Mouse (Mus musculus) ES-E14 (cell line): ENCODE measurements around the gene Ly6g. TPM values are rescaled to one million over a fixed set of nuclear protein-coding genes. Genes with fewer than 3 reads are reported as not detected.
A peak's percentile ranks its signal among the peaks of the same experiment; 100 is the strongest.
"Not testable (repeated sequence)": the region's sequence is repeated elsewhere in the genome, so short reads cannot be mapped to it uniquely, and the experiment has no call there.

ENCODE experiments used
- DNase-seq: peaks from one replicate; pipeline ENCODE4 v3.0.0-alpha.2; 2013; ENCODE audit warnings: low read depth, low spot score
- H3K27ac ChIP-seq: 2 replicates; pipeline ENCODE4 v1.5.1; 2012; ENCODE audit warnings: low read depth, mild to moderate bottlenecking, low read length, moderate library complexity, mixed read lengths; ENCODE audit not compliant: poor library complexity, insufficient read depth, severe bottlenecking
- H3K36me3 ChIP-seq: 2 replicates; pipeline ENCODE4 v1.6.1; 2012; ENCODE audit warnings: mild to moderate bottlenecking, low read length, moderate library complexity, mixed read lengths; ENCODE audit not compliant: control insufficient read depth, poor library complexity, insufficient read depth, severe bottlenecking
- H3K4me1 ChIP-seq, 2 experiments: fragments of 150-350 bp in 1 of 2; sonication (generic) in 1 of 2; 2 replicates each; pipeline ENCODE4 v1.6.1; 2012; ENCODE audit warnings: low read length in 2 of 2, mild to moderate bottlenecking in 1 of 2, mixed read lengths in 1 of 2; ENCODE audit not compliant: control insufficient read depth in 2 of 2, insufficient read depth in 2 of 2, poor library complexity in 1 of 2
- H3K4me3 ChIP-seq, 2 experiments: fragments of 150-350 bp in 1 of 2; sonication (generic) in 1 of 2; 2 replicates each; pipeline ENCODE4 v1.5.1; 2012; ENCODE audit warnings: low read length in 2 of 2, low read depth in 1 of 2, mild to moderate bottlenecking in 1 of 2, mixed read lengths in 1 of 2; ENCODE audit not compliant: insufficient read depth in 1 of 2, poor library complexity in 1 of 2, severe bottlenecking in 1 of 2
- H3K9ac ChIP-seq: 2 replicates; pipeline ENCODE4 v1.6.1; 2012; ENCODE audit warnings: low read depth, mild to moderate bottlenecking, low read length, mixed read lengths; ENCODE audit not compliant: poor library complexity, insufficient read depth, severe bottlenecking
- H3K9me3 ChIP-seq: fragments of 150-350 bp; sonication (generic); 2 replicates; pipeline ENCODE4 v1.6.1; 2012; ENCODE audit warnings: low read depth, mild to moderate bottlenecking, low read length; ENCODE audit not compliant: control insufficient read depth, insufficient read depth
- CHD2 ChIP-seq: IDR thresholded peaks from 2 replicates; pipeline ENCODE4 v1.6.1; 2014; ENCODE audit warnings: mild to moderate bottlenecking, low read depth, low read length, inconsistent platforms
- HCFC1 ChIP-seq: IDR thresholded peaks from 2 replicates; pipeline ENCODE4 v1.6.1; 2012; ENCODE audit warnings: low read length, inconsistent platforms, borderline replicate concordance; ENCODE audit not compliant: insufficient read depth
- MAFK ChIP-seq: IDR thresholded peaks from 2 replicates; pipeline ENCODE4 v1.6.1; 2014; ENCODE audit warnings: mild to moderate bottlenecking, low read depth, low read length, inconsistent platforms; ENCODE audit not compliant: insufficient read depth
- ZC3H11A ChIP-seq: IDR thresholded peaks from 2 replicates; pipeline ENCODE4 v1.6.1; 2012; ENCODE audit warnings: low read depth, mild to moderate bottlenecking, inconsistent platforms, low read length, borderline replicate concordance
- ZNF384 ChIP-seq: IDR thresholded peaks from 2 replicates; pipeline ENCODE4 v1.6.1; 2012; ENCODE audit warnings: low read depth, low read length, inconsistent platforms
- in situ Hi-C, 2 experiments: fragments of 600-800 bp; cut with MboI; formaldehyde crosslinking; loops; one replicate each; pipeline ENCODE4 v1.15.1; 2025; ENCODE audit warnings: low sequenced_read_pairs in 2 of 2, inconsistent platforms in 1 of 2; ENCODE audit not compliant: unreplicated experiment in 2 of 2
- total RNA-seq: library from RNA; depleted of rRNA; stranded (reverse); fragments of 300-350 nt; gene quantifications from 2 replicates; pipeline ENCODE4 v1.2.3, GENCODE M21; 2012

Gene Ly6g
- total RNA-seq, 1 experiment = not detected

- DNase-seq = peak; percentile 47
- H3K27ac ChIP-seq = no peak overlapping the region
- H3K36me3 ChIP-seq = no peaks in the 10 kb centered on the region
- in situ Hi-C loops = no loop called here
- no peaks in the 10 kb centered on the region for H3K4me1 ChIP-seq
- H3K9me3 ChIP-seq = no peaks in the 10 kb centered on the region
- no peak for TF ChIP-seq HCFC1
- no peak for TF ChIP-seq MAFK
- no peak for TF ChIP-seq CHD2
- no peak for TF ChIP-seq ZNF384
- no peak for TF ChIP-seq ZC3H11A
- no peak overlapping the region for H3K4me3 ChIP-seq
- H3K9ac ChIP-seq = no peak overlapping the region
These were observed 35.0 kb upstream of the Ly6g start for GRCm38 (mm10) chr15:75120066-75120465.

DNA sequence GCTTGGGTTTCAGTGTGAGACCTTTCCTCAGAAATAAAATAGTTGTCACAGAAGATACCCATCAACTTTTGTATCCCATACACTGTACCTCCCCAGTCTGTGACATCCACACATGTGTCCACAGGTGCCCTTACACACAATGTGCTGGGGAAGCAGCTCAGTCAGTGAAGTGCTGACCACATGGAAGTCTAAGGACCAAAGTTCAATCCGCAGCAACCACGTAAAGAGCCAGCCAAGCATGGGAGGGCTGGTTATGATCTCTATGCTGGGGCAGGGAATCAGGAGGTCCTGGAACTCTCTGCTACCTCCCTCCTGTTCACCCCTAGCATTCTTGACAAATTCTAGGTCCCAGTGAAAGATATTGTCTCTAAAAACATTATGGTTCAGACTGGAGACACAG, 22.7 kb upstream of the Ly6g start:
- H3K4me1 ChIP-seq, in situ Hi-C loops, H3K27ac ChIP-seq, H3K9me3 ChIP-seq, H3K9ac ChIP-seq, H3K36me3 ChIP-seq, H3K4me3 ChIP-seq, DNase-seq: not testable (repeated sequence)

DNA sequence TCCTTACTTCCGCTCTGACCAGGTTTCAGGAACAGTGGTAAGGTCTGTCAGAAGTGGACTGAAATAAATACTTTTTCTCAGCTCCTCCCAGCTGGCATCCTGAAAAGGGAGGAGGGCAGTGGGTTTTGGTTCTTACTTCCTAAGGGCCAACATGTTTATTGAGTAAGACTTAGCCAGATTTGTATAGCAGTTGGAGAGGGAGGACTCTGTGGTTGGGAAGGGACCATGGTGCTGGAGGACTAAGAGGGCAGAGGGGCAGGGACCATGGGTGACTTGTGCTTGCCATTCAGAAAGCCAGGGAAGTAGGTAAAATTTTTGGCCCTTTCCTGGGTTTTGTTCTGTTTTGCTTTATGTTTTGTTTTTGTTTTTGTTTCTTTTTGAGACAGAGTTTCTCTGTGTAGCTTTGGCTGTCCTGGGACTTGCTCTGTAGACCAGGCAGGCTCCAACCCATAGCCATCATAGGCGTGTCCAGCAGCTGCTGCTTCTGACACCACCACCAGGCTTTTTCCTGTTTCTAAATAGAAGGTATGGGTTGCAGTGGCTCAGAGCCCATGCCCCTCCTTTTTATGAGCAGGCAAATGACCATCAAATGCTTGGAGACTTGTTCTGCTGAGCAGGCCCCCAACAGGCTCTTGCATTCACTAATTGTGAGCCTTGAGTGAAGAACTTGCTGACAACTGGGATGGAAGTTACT, 19.8 kb upstream of the Ly6g start:
- in situ Hi-C loops, H3K4me3 ChIP-seq, H3K9ac ChIP-seq, H3K9me3 ChIP-seq, H3K4me1 ChIP-seq, H3K27ac ChIP-seq, DNase-seq, H3K36me3 ChIP-seq: not testable (repeated sequence)

DNA sequence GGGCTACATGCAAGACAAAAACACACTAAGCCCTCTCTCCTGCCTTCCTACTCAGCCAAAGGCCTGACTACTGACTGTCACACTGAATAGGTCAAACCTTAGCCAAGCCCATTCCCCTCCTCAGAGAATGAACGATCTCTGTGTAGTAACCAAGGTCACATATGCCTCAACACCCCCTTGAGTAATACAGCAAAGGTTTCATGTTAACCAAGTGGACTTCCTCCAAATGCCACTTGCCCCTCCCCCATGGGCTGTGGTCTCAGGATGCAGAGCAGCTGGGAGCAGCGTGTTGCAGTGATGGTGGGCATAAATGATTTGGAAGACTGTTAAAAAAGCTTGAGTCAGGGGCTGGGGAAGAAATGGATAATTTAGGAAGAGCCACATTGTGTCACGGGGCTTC, 17.3 kb upstream of the Ly6g start:
- H3K36me3 ChIP-seq, H3K9me3 ChIP-seq, in situ Hi-C loops, H3K4me1 ChIP-seq, H3K27ac ChIP-seq, H3K9ac ChIP-seq, H3K4me3 ChIP-seq, DNase-seq: not testable (repeated sequence)

- H3K4me1 ChIP-seq, H3K9me3 ChIP-seq, in situ Hi-C loops, H3K36me3 ChIP-seq, H3K9ac ChIP-seq, H3K27ac ChIP-seq, H3K4me3 ChIP-seq: not testable (repeated sequence)
- DNase-seq = peak; percentile 49
These were observed 13.2 kb upstream of the Ly6g start for GRCm38 (mm10) chr15:75141812-75142360.
